Mouse (Mus musculus) adrenal gland, adult 2 months (tissue): ENCODE measurements at regions not wholly inside any gene's neighbourhood (a gene's known extent, or its start where the extent isn't known, plus 50 kb on each side); places are given as distances from the start of the nearest gene placed in this dataset.

Source experiments
- DNase-seq: peaks from one replicate; pipeline ENCODE4 v3.0.0; 2021

DNA sequence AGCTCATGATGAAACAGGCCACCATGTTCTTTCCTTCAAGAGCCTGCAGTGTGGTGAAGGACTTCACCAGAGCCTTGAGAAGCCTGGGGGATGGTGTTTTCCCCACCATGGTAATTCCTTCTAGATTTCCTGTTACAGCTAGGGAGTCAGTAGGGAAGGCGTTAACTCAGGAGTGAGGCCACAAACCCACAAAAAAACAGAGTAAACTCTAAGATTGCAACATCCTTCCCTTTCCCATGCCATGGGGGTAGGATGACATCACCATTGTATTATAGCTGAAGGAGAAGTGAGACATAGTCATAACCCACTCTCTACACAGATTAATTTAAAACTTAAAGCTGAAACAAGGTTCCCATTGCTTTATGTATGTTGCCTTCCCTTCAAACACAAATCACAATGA, 218.7 kb upstream of the F930015N05Rik start:
- DNase-seq = no peak

DNA sequence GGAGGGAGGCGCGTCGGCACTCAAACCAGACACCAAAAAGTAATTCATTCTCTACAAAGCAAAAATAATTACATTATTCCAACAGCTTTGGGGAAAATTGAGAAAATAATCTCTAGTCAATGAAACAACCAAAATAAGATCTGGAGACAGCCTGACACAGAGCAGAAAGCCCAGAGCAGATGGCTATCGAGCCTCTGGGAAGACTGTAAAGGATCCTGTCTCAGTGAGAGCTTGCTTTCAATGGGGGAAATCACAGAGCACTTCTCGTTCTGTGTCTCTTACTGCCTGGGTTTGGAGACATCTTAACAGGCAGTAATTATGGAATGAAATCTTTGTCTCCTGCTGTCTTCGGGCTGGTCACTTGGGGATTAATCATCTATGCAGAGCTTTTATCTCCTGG, 226.7 kb upstream of the F930015N05Rik start:
- no peak for DNase-seq

DNA sequence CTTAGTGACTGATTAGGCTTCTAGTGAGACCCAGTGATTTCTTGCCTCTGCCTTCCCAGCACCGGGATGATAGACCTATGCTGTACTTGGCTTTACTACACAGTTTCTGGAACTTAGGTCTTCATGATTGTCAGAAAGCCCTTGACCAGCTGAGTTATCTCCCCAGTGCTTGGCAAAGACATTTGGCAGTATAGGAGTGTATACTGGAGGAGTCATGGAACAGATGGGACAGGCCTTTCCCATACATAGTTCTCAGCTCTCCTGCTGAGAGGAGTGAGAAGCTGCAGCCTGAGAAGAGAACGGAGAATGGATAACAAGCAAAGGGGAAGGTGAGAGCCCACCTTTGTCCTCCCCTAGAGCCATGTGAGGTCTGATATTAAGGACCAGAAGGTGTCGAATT, 230.6 kb upstream of the F930015N05Rik start:
- DNase-seq = no peak

GRCm38 (mm10) chr11:64667521-64667920, 231.1 kb upstream of the F930015N05Rik start:
- DNase-seq = peak; percentile 7

DNA sequence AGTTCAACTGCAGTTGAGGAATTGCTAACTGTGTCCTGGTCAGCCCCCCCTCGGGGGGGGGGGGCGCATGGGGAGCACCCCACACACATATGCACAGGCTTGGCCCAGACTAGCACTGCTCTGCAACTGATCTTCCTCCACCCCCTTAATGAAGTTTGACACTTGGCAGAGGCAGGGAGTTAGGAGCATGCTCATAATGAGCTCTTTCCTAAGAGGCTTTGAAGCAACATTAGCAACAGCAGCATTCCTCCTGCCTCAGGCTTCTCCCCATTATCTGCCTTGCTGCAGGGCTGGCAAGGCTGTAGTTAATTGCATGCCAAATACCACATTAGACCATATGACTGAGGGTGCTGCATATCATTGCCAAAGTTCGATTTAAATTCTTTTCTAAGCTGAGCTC, 235.4 kb upstream of the F930015N05Rik start:
- DNase-seq = peak; percentile 9

DNA sequence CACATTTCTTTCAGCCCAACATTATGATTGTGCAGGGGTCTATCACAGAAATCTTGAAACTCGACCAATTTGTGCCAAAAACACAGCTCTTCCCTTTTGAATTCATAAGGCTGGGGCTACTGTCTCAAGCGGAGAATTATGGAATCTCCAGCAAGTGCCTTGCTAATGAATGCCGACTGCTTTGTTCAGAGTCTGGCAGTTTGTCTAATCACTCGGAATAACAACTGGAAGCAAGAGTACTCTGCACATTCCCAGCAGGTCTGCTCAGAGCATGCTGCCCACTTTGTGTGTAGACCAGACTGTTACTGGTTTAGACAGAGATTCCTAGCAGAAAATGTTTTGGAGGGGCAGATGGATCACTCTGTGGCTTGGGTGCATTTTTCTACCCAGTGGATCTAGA, 237.1 kb upstream of the F930015N05Rik start:
- DNase-seq = no peak

DNA sequence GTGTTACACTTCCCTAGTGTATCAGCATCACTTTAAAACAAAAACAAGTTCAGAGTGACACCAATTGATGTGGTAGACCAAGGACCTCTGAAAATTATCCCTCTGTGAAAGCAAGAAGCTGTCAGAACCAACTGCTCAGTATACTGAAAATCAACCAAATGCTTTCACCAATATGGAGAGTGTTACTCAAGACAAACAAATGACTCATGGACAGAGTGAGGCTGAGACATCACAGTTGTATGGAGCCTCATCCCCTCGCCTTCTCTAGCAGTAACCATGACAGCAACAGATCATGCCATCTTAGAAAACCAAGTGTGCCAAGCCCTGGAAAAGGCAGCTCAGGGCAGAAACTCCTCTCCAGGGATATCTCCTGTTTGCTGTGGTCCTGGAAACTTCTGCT, 267.3 kb upstream of the F930015N05Rik start:
- no peak for DNase-seq

DNA sequence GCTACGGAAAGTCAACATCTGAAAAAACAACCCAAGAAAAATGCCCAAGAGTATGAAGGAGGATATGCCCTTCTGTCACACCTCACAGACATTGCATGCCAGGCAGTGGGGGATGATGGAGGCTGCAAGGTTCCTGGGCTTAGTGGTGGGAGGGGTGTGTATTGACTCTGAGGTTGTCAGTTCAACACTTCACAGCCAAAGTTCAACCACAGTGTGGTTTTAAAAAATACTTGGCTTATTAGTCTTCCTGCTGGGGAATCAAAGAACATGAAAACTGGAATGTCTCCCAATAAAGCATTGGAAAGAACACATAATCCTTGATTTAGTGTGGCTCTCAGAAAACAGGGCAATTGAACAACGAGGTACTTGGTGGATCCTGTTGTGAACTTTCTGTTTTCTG, 267.0 kb upstream of the Elac2 start:
- DNase-seq = no peak

- DNase-seq = no peak
Measured at GRCm38 (mm10) chr11:64715182-64715581, 263.7 kb upstream of the Elac2 start.

GRCm38 (mm10) chr11:64718316-64719085, 260.3 kb upstream of the Elac2 start:
- peak; percentile 87 for DNase-seq

DNA sequence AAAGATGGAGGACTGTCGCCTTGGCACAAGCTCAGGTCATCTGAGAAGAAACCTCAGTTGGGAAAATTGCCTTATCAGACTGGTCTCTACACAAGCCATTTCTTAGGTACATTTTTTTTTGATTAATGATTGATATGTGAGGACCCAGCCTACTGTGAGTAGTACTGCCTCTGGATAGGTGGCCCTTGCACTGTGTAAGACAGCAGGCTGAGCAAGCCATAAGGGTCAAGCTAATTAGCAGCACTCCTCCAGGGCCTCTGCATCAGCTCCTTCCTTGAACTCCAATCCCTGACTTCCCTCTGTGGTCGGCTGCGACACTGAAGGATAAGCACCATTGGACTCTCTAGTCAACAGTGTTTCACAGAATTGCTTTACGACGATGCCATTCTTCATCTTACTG, 252.6 kb upstream of the Elac2 start:
- DNase-seq = no peak

- no peak for DNase-seq
Measured at GRCm38 (mm10) chr11:64727841-64728421, 250.9 kb upstream of the Elac2 start.

DNA sequence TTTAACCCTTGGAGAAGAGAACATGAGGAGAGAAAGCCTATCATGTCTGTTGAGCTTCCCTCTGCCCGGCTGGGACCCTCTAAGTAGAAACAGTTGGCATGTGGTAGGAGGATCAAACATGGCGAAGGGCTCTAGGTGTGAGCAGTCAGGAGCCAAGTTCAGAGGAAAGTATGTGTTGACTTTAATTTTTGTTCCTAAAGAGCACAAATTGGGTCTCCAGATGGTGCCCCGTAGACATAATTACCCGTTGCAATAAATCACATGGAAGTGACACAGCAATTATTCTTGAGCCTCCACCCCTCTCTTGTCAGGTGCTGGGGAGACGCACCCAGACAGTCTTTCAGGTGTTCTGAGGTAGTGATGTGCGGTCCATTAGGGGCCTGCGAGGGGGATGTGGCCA, 239.9 kb upstream of the Elac2 start:
- no peak for DNase-seq

- DNase-seq = no peak
Measured at GRCm38 (mm10) chr11:64743753-64744152, 235.1 kb upstream of the Elac2 start.

- no peak for DNase-seq
Measured at GRCm38 (mm10) chr11:64746146-64746545, 232.7 kb upstream of the Elac2 start.

- no peak for DNase-seq
Measured at GRCm38 (mm10) chr11:64749976-64750375, 228.9 kb upstream of the Elac2 start.

DNA sequence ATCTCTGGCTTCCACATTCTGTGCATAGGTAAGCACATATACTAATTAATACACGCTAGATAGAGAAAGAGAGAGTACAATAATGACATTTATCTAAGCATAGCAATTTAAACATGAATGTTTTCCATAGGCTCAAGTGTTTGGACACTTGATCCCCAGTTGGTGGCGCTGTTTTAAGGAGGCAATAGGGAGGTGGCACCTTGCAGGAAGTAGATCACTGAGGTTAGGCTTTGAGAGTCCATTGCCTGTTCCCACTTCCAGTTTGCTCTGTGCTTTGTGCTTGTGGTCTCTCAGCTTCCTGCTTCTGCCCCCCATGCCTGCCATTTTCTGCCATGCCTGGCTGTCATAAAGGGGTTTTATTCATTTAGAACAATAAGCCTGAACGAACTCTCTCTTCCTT, 226.5 kb upstream of the Elac2 start:
- DNase-seq = no peak

GRCm38 (mm10) chr11:64752816-64753215, 226.0 kb upstream of the Elac2 start:
- DNase-seq = no peak

- no peak for DNase-seq
Measured at GRCm38 (mm10) chr11:64754076-64754475, 224.8 kb upstream of the Elac2 start.

DNA sequence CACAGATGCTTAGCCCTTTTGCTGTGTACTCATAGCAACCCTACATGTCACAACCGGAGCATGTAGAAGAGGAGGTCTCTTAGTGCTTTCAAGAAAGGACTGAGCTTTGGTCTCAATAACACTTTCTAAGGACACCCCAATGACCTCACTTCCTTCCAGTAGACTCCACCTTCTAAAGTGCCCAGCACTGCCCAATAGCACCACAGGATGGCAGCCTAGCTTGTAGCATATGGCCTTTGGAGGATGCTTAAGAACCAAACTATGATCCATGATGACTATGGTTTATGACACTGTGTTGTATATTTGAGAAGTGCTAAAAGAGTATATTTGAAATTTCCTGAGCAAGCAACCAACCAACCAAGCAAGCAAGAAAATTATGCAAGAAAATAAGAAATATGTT, 223.3 kb upstream of the Elac2 start:
- DNase-seq = no peak

GRCm38 (mm10) chr11:64760626-64761025, 218.2 kb upstream of the Elac2 start:
- no peak for DNase-seq

DNA sequence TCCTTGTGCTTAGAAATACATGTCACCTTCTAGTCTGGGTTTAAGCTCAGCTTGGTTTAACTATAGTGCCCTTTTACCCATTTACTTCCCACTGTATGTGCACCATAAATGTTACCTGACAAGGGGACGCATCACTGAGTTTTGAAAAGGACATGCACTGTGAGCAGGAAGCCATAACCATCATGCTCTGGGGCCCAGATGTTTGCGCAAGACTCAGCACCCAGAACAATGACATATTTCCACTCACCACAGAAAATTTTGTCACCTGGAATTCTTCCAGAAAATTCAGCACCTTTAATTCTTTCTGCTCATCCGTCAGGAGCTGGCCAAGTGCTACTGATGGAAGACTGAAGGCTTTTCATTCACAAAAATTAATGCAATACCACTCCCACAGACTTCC, 216.1 kb upstream of the Elac2 start:
- no peak for DNase-seq

DNA sequence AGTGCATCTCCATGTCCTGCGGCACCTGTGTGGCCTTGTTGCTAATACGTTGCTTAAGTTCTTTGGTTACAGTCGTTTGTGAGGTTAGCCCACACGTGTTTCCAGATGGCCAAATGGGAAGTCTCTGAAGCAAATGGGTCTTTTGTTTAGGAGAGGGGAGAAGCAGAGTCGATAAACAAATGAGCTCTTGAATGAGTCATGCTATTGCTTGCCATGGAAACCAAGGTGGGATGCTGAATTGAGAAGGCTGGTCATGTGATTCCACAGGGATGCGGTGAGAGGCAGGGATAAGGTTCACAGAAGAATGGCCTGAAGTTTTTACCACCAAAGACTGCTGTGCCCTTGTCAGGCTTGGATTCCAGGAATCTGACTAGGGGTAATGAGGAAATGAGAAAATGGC, 214.8 kb upstream of the Elac2 start:
- no peak for DNase-seq

DNA sequence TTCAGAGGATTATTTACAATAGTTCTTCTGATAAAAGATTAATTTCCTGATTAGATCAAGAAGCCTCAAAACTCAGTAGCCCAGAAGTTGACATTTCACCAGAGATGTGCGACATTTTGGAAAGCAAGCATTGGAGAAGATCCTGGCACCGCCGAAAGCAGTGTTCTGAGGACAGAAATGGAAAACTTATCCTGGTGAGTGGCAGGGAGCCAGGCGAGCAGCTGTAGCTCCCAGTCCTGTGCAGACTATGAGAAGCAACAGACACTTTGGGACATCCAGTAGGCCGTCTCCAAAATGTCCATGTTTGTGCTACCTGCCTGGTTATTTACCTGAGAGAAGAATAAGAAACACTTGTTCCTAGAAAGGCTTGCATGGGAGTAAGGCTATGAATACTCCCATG, 202.1 kb upstream of the Elac2 start:
- no peak for DNase-seq
